Mouse (Mus musculus) CH12.LX (cell line): ENCODE data around the gene Hinfp. TPM values are rescaled to one million over a fixed set of nuclear protein-coding genes. Genes with fewer than 3 reads are reported as not detected.

Experiments used
- DNase-seq: peaks from one replicate; pipeline ENCODE4 v3.0.0-alpha.2; 2013; ENCODE audit errors: extremely low read depth
- H3K27ac ChIP-seq: 2 replicates; pipeline ENCODE4 v1.5.1; 2012; ENCODE audit warnings: low read depth, mild to moderate bottlenecking, control low read depth, moderate library complexity; ENCODE audit not compliant: insufficient read depth
- H3K27me3 ChIP-seq: replicated peaks from 2 replicates; pipeline ENCODE3; 2012; ENCODE audit warnings: inconsistent platforms
- H3K36me3 ChIP-seq, 2 experiments: replicated peaks in 1 of 2; 2 replicates each; pipeline versions ENCODE3 to v1.6.1; 2012; ENCODE audit warnings: inconsistent platforms in 1 of 2, low read length in 1 of 2, mild to moderate bottlenecking in 1 of 2, mixed read lengths in 1 of 2, moderate library complexity in 1 of 2; ENCODE audit not compliant: control insufficient read depth in 1 of 2, insufficient read depth in 1 of 2
- H3K4me1 ChIP-seq, 2 experiments: 2 replicates each; pipeline ENCODE4 v1.6.1; 2012; ENCODE audit warnings: inconsistent platforms in 1 of 2, moderate library complexity in 1 of 2; ENCODE audit not compliant: insufficient read depth in 2 of 2, control insufficient read depth in 1 of 2
- H3K4me2 ChIP-seq: 2 replicates; pipeline ENCODE4 v1.6.1; 2012; ENCODE audit warnings: low read depth, mild to moderate bottlenecking, control low read depth; ENCODE audit not compliant: poor library complexity, insufficient read depth, severe bottlenecking
- H3K4me3 ChIP-seq, 3 experiments: fragments of 150-350 bp in 1 of 3; sonication (generic) in 1 of 3; replicated peaks in 1 of 3; 2 replicates each; pipeline versions ENCODE3 to v1.5.1; 2011 to 2012; ENCODE audit warnings: low read depth in 2 of 3, low read length in 2 of 3, mild to moderate bottlenecking in 2 of 3, moderate library complexity in 2 of 3, control low read depth in 1 of 3, improper control_type of control experiment in 1 of 3, inconsistent platforms in 1 of 3, mixed read lengths in 1 of 3; ENCODE audit not compliant: poor library complexity in 1 of 3
- H3K79me2 ChIP-seq: replicated peaks from 2 replicates; pipeline ENCODE4 v1.6.1; 2012; ENCODE audit warnings: mild to moderate bottlenecking, moderate library complexity; ENCODE audit not compliant: control insufficient read depth, poor library complexity, insufficient read depth, severe bottlenecking; ENCODE audit errors: extremely low read depth
- H3K9ac ChIP-seq: 2 replicates; pipeline ENCODE4 v1.6.1; 2012; ENCODE audit warnings: low read depth, mild to moderate bottlenecking, control low read depth, moderate library complexity; ENCODE audit not compliant: insufficient read depth
- H3K9me3 ChIP-seq: replicated peaks from 2 replicates; pipeline ENCODE3; 2012; ENCODE audit warnings: low read length, inconsistent platforms, mixed read lengths
- CHD1 ChIP-seq: IDR thresholded peaks from 2 replicates; pipeline ENCODE4 v1.6.1; 2012; ENCODE audit warnings: low read depth, low read length, improper control_type of control experiment, inconsistent platforms
- CTCF ChIP-seq, 2 experiments: IDR thresholded peaks in 1 of 2; conservative IDR thresholded peaks in 1 of 2; 2 replicates each; pipeline ENCODE4 v1.5.1; 2011 to 2012; ENCODE audit warnings: low read depth in 2 of 2, low read length in 2 of 2, improper control_type of control experiment in 1 of 2, inconsistent platforms in 1 of 2, mild to moderate bottlenecking in 1 of 2, moderate library complexity in 1 of 2
- E2F4 ChIP-seq: IDR thresholded peaks from 2 replicates; pipeline ENCODE4 v1.6.1; 2011; ENCODE audit warnings: low read depth, low read length, improper control_type of control experiment; ENCODE audit not compliant: insufficient replicate concordance
- EP300 ChIP-seq: IDR thresholded peaks from 2 replicates; pipeline ENCODE4 v1.6.1; 2011; ENCODE audit warnings: low read length, improper control_type of control experiment
- JUN ChIP-seq: IDR thresholded peaks from 2 replicates; pipeline ENCODE4 v1.6.1; 2011; ENCODE audit warnings: low read depth, mild to moderate bottlenecking, low read length, improper control_type of control experiment, moderate library complexity; ENCODE audit not compliant: insufficient read depth
- MAFK ChIP-seq: IDR thresholded peaks from 2 replicates; pipeline ENCODE4 v1.6.1; 2011; ENCODE audit warnings: low read length, improper control_type of control experiment; ENCODE audit not compliant: insufficient replicate concordance
- MAZ ChIP-seq: IDR thresholded peaks from 2 replicates; pipeline ENCODE4 v1.6.1; 2012; ENCODE audit warnings: low read depth, mild to moderate bottlenecking, inconsistent platforms, low read length, improper control_type of control experiment, moderate library complexity
- NELFE ChIP-seq: IDR thresholded peaks from 2 replicates; pipeline ENCODE4 v1.6.1; 2011; ENCODE audit warnings: low read depth, low read length, improper control_type of control experiment
- POLR2AphosphoS2 ChIP-seq: IDR thresholded peaks from 2 replicates; pipeline ENCODE4 v1.6.1; 2011; ENCODE audit warnings: low read depth, low read length, improper control_type of control experiment
- RAD21 ChIP-seq: IDR thresholded peaks from 2 replicates; pipeline ENCODE4 v1.6.1; 2011; ENCODE audit warnings: low read depth, mild to moderate bottlenecking, low read length, improper control_type of control experiment, moderate library complexity
- SIN3A ChIP-seq: IDR thresholded peaks from 2 replicates; pipeline ENCODE4 v1.6.1; 2012; ENCODE audit warnings: low read length, improper control_type of control experiment, inconsistent platforms
- UBTF ChIP-seq: IDR thresholded peaks from 2 replicates; pipeline ENCODE4 v1.6.1; 2012; ENCODE audit warnings: low read depth, mild to moderate bottlenecking, inconsistent platforms, low read length, improper control_type of control experiment, moderate library complexity
- USF2 ChIP-seq: conservative IDR thresholded peaks from 2 replicates; pipeline ENCODE4 v1.6.1; 2011; ENCODE audit warnings: low read depth, low read length, improper control_type of control experiment
- ZC3H11A ChIP-seq: IDR thresholded peaks from 2 replicates; pipeline ENCODE4 v1.6.1; 2012; ENCODE audit warnings: low read depth, mild to moderate bottlenecking, inconsistent platforms, low read length, improper control_type of control experiment
- ZNF384 ChIP-seq: IDR thresholded peaks from 2 replicates; pipeline ENCODE4 v1.6.1; 2012; ENCODE audit warnings: low read depth, low read length, improper control_type of control experiment, inconsistent platforms
- dilution Hi-C: fragments of 300-500 bp; cut with MboI; formaldehyde crosslinking; loops from 2 replicates; pipeline ENCODE4 v1.14.3; 2020; ENCODE audit warnings: low sequenced_read_pairs; ENCODE audit not compliant: extremely low pct_unique_long_range_greater_than_20kb, extremely low pct_ligation_motif_present
- in situ Hi-C: fragments of 300-500 bp; cut with MboI; formaldehyde crosslinking; loops from 3 replicates; pipeline ENCODE4 v1.14.3; 2019; ENCODE audit warnings: low sequenced_read_pairs, low pct_ligation_motif_present, low pct_unique_long_range_greater_than_20kb, mixed read lengths
- polyA plus RNA-seq: library from polyadenylated mRNA; unstranded; fragments of >175 nt; gene quantifications from 2 replicates; pipeline ENCODE4 v1.2.1, GENCODE M21; 2012; ENCODE audit warnings: low read depth; ENCODE audit not compliant: insufficient read length
- total RNA-seq, 2 experiments: library from RNA; depleted of rRNA; stranded (reverse); fragments of 300-350 nt in 1 of 2; fragments of >200 nt in 1 of 2; gene quantifications; 2 replicates each; pipeline ENCODE4 v1.2.3; 2012 to 2014

Hinfp gene
- total and polyA plus RNA-seq, 3 experiments = 14.0 to 18.9 (median 16.6) TPM

DNA sequence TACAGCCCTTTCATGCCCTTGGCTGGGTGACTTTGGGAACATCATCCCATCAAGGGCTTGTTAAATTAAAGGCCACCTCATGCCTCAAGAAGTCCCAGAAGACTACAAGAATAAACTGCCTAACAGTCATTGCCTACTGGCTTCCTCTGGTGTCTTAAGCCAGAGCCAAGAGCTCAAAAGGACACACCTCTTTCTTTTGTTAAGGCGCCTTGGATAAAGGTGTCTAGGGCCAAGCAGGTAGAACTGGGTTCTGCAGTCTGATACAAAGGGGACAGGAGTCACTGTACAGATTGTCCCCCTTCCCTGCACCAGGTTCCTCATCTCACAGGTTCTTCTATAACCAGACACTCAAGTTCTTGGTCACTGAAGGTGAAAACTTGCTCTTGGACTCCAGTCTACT is 37.1 kb upstream of the Hinfp start:
- H3K79me2 ChIP-seq = peaks cover 10% of the 10 kb centered on the region
- peak overlapping the region; percentile 64; the same call in 1 of the 2 replicates for H3K9ac ChIP-seq
- peaks cover 4 to 33% of the 10 kb centered on the region in 2 experiments; a peak in 2 of 4 replicates for H3K4me1 ChIP-seq
- no peak for TF ChIP-seq SIN3A
- no peak for TF ChIP-seq CHD1
- TF ChIP-seq ZC3H11A = no peak
- TF ChIP-seq CTCF (conservative IDR thresholded peaks at IDR 0.05 in 1 of 2, IDR thresholded peaks at IDR 0.05 in 1 of 2; ENCODE audit: low read depth in 2 of 2, low read length in 2 of 2) = no peak
- no peaks in the 10 kb centered on the region for H3K27me3 ChIP-seq
- peak overlapping the region; percentile 88; the same call in 1 of the 2 replicates for H3K4me2 ChIP-seq
- peak overlapping the region in 1 of 3 experiments; percentile 75 for H3K4me3 ChIP-seq
- H3K36me3 ChIP-seq = peaks cover 35 to 62% of the 10 kb centered on the region in 2 experiments
- dilution Hi-C loops (no loop called here), in situ Hi-C loops (loop anchor here (5.0 kb wide), 2 partner anchors 50 to 55 kb away; partner anchors contain the start of gene Slc37a4)
- H3K9me3 ChIP-seq = peaks cover 2% of the 10 kb centered on the region
- H3K27ac ChIP-seq = no peak overlapping the region
- DNase-seq = no peak

DNA sequence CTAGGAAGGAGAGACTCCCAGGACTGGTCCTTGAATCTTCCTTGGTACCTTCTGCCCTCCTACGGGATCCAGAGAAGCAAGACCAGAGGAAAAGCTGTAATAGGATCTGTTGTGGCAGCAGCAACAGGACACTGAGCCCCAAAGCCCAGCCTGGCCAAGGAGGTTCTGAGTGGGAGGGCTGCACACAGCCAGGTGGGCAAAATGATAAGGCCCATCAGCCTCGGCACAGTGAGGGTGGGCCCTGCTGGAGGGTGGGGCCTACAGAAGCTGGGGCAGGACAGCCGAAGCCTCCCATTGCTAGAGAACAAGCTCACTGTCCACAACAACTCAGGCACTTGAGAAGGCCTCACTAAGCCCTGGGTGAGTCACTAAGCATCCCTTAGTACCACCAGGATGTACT is 36.7 kb upstream of the Hinfp start:
- TF ChIP-seq ZNF384 (no peak), E2F4 (no peak), MAZ (no peak)
- TF ChIP-seq, all 38 proteins: peak for 0
- Histone ChIP-seq H3K9ac (no peak overlapping the region), H3K79me2 (peaks cover 14% of the 10 kb centered on the region), H3K4me1 (peaks cover 6 to 33% of the 10 kb centered on the region in 2 experiments; a peak in 2 of 4 replicates), H3K4me2 (no peak overlapping the region), H3K27me3 (no peaks in the 10 kb centered on the region), H3K9me3 (peaks cover 2% of the 10 kb centered on the region), H3K27ac (no peak overlapping the region), H3K36me3 (peaks cover 35 to 62% of the 10 kb centered on the region in 2 experiments), H3K4me3 (no peak overlapping the region)
- dilution Hi-C loops (no loop called here), in situ Hi-C loops (loop anchor here (5.0 kb wide), 2 partner anchors 50 to 55 kb away; partner anchors contain the start of gene Slc37a4)
- DNase-seq = no peak

DNA sequence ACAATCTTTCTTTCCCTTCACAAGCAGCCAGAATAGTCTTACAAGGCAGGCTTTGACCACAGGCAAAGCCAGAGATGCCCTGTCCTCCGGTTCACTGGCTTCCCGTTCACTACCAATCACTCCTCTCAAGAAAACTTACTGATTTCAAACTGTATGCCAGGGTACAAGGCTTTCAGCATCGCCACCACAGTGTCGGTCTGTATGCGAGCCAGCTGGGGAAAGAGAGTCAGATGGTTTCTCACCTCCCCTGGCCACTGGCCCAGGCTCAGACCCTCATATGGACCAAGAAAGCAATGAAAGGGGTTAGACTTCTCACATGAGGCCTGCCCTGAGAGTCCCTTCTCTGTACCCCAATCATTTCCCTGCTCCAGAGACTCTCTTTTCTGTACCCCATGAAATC is 36.0 kb upstream of the Hinfp start:
- H3K9ac ChIP-seq = no peak overlapping the region
- H3K27me3 ChIP-seq = no peaks in the 10 kb centered on the region
- dilution Hi-C loops (no loop called here), in situ Hi-C loops (loop anchor here (5.0 kb wide), 2 partner anchors 49 to 56 kb away; partner anchors contain the start of gene Slc37a4)
- no peak overlapping the region for H3K4me3 ChIP-seq
- peaks cover 9 to 39% of the 10 kb centered on the region in 2 experiments; a peak in 2 of 4 replicates for H3K4me1 ChIP-seq
- H3K4me2 ChIP-seq = no peak overlapping the region
- peaks cover 40 to 62% of the 10 kb centered on the region in 2 experiments for H3K36me3 ChIP-seq
- peaks cover 2% of the 10 kb centered on the region for H3K9me3 ChIP-seq
- peaks cover 21% of the 10 kb centered on the region for H3K79me2 ChIP-seq
- TF ChIP-seq USF2 (no peak), ZNF384 (no peak), SIN3A (no peak), NELFE (no peak), JUN (no peak), CTCF (conservative IDR thresholded peaks at IDR 0.05 in 1 of 2, IDR thresholded peaks at IDR 0.05 in 1 of 2; ENCODE audit: low read depth in 2 of 2, low read length in 2 of 2) (no peak), E2F4 (no peak), POLR2AphosphoS2 (no peak), EP300 (no peak), UBTF (no peak), MAFK (no peak), RAD21 (no peak)
- no peak overlapping the region for H3K27ac ChIP-seq
- DNase-seq = no peak
